ENCODE assay signal across 11 mouse cellular contexts in the genomic region with DNA sequence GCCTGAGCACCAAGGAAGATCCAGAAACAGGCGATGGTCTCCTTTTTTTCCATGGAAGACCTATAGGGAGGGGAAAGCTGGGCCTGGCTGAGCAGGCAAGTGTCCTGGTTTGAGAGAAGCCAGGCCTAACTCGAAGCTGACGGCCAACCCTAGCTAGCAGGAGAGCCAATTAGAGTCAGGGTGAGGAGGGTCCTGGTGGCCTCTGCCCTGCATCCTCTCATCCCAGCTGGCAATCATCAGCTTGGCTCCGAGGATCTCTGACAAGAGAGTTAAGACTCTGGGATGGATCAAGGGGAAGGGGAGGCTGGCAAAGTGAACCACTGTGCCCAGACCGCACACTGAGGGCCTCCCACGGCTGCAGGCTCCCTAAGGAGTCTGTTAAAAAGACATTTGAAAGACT.
"Had no signal": no experiment of that assay in that cellular context is flagged by ENCODE, and none has a peak within 500 bp of the region (broad histone marks: within the 10 kb centered on the region; RNA-seq: fewer than 3 reads in every experiment).

No protein-coding gene starts in this region.

- H3K27ac ChIP-seq: kidney, postnatal 0 days; layer of hippocampus, adult 2 months; liver, embryonic 14.5 days; midbrain, embryonic 13.5 days had no signal

- DNase-seq: kidney, adult 2 months; kidney, postnatal 4 days; lung, adult 18-20 months; right cerebral cortex, adult 18-20 months; right cerebral cortex, postnatal 25 days; thymus, postnatal 36 days had no signal

- H3K9me3 ChIP-seq: limb, embryonic 13.5 days; midbrain, embryonic 13.5 days had no signal

- H3K4me3 ChIP-seq: layer of hippocampus, adult 2 months; limb, embryonic 13.5 days; midbrain, embryonic 13.5 days had no signal

- ATAC-seq: midbrain, embryonic 13.5 days had no signal

- H3K4me1 ChIP-seq: midbrain, embryonic 13.5 days had no signal

- H3K4me2 ChIP-seq: limb, embryonic 13.5 days; midbrain, embryonic 13.5 days had no signal

- H3K9ac ChIP-seq: limb, embryonic 13.5 days; liver, embryonic 14.5 days; midbrain, embryonic 13.5 days had no signal

- H3K36me3 ChIP-seq: limb, embryonic 13.5 days; midbrain, embryonic 13.5 days had no signal
